Mouse (Mus musculus): ENCODE results near the gene Ttn.

DNA sequence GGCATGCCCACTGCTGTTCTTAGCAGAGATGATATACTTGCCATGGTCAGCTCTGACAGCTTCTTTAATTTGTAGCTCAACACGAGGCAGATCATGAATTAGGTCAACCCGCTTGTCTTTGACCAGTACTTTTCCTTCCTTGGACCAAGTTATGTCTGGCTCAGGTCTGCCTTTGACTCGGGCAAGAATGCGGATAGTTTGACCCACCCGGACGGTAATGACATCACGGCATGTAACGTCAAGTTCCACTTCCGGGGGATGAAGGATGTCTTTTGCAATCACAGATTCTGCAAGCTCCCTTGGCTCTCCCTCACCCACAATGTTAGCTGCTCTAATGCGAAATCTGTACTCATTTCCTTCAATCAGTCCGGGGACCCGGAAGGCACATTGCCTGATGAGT, 215.1 kb downstream of the Ttn start:
- TF ChIP-seq GATA1 (IDR thresholded peaks at IDR 0.05; ENCODE audit: low read length) (no peak), TAL1 (IDR thresholded peaks at IDR 0.05; ENCODE audit: low read length) (no peak)
